Mouse (Mus musculus): Measurements from ENCODE around the gene Nat8l.

GRCm38 (mm10) chr5:33953471-33954185, 42.2 kb upstream of the Nat8l start:
- no peak for TF ChIP-seq POLR2A (IDR thresholded peaks at IDR 0.05; ENCODE audit: insufficient read depth, low read depth, low read length)
- TF ChIP-seq CTCF (IDR thresholded peaks at IDR 0.05; ENCODE audit: insufficient read depth, low read depth, low read length): no peak

Measured in olfactory bulb, adult 2 months (tissue).